In genomic region chr16:41900783-41901182, GRCm38 (mm10) we compare ENCODE assay signal across 25 mouse cellular contexts.
DNase-seq lines count a peak whose midpoint lies in the region; ATAC-seq and TF ChIP-seq lines count a peak whose summit lies in the region.
"Had no signal": no experiment of that assay in that cellular context is flagged by ENCODE, and none has a peak within 500 bp of the region (broad histone marks: within the 10 kb centered on the region; RNA-seq: fewer than 3 reads in every experiment).

No protein-coding gene starts in this region.

- no peak overlapping the region for H3K4me2 ChIP-seq in forebrain, embryonic 13.5 days
- no peak overlapping the region for H3K4me2 ChIP-seq in forebrain, embryonic 12.5 days
- no peak overlapping the region for H3K4me2 ChIP-seq in forebrain, postnatal 0 days (ENCODE audit: low read depth)
- no peak overlapping the region for H3K4me2 ChIP-seq in midbrain, embryonic 13.5 days (replicated peaks)
- no peak overlapping the region for H3K4me2 ChIP-seq in midbrain, embryonic 11.5 days
- H3K4me2 ChIP-seq: heart, embryonic 15.5 days; midbrain, embryonic 15.5 days had no signal

- intact Hi-C loops in left cerebral cortex, postnatal 14 days (cut with DNase I), result no loop called here

- peak; percentile 66 for DNase-seq in forebrain, postnatal 0 days
- DNase-seq in left cerebral cortex, postnatal 14 days (ENCODE audit: low spot score in 2 of 2), result peak; percentile 33 to 62
- DNase-seq in right cerebral cortex, postnatal 36 days (ENCODE audit: low spot score in 2 of 2), result peak; percentile 30 to 67
- DNase-seq in embryo, embryonic 11 days, result no peak
- DNase-seq in midbrain, embryonic 11.5 days (ENCODE audit: low spot score, missing footprints), result no peak
- DNase-seq: adrenal gland, adult 8-10 months; cerebellum, adult 11 months; cerebellum, postnatal 14 days; gastrocnemius, postnatal 14 days; heart, postnatal 4 days; kidney, adult 2 months; kidney, postnatal 14 days; liver, postnatal 0 days; lung, postnatal 10 days; thymus, postnatal 36 days had no signal

- H3K27ac ChIP-seq in forebrain, embryonic 13.5 days, result no peak overlapping the region
- no peak overlapping the region for H3K27ac ChIP-seq in forebrain, embryonic 12.5 days
- no peak overlapping the region for H3K27ac ChIP-seq in forebrain, postnatal 0 days (ENCODE audit: low read depth, low read length)
- no peak overlapping the region for H3K27ac ChIP-seq in midbrain, embryonic 13.5 days
- no peak overlapping the region for H3K27ac ChIP-seq in midbrain, embryonic 11.5 days (ENCODE audit: low read depth, low read length)
- H3K27ac ChIP-seq: heart, embryonic 15.5 days; hindbrain, postnatal 0 days; limb, embryonic 10.5 days; midbrain, embryonic 15.5 days had no signal

- TF ChIP-seq CTCF in forebrain, postnatal 0 days (IDR thresholded peaks at IDR 0.05; ENCODE audit: low read depth), result no peak

- H3K9me3 ChIP-seq in forebrain, embryonic 13.5 days (replicated peaks), result no peaks in the 10 kb centered on the region
- no peaks in the 10 kb centered on the region for H3K9me3 ChIP-seq in forebrain, embryonic 12.5 days
- no peaks in the 10 kb centered on the region for H3K9me3 ChIP-seq in forebrain, postnatal 0 days (ENCODE audit: low read length)
- no peaks in the 10 kb centered on the region for H3K9me3 ChIP-seq in midbrain, embryonic 13.5 days
- no peaks in the 10 kb centered on the region for H3K9me3 ChIP-seq in midbrain, embryonic 11.5 days (ENCODE audit: control insufficient read depth, low read length)
- H3K9me3 ChIP-seq: heart, embryonic 15.5 days; limb, embryonic 10.5 days; midbrain, embryonic 15.5 days had no signal

- peaks cover 15% of the 10 kb centered on the region for H3K4me1 ChIP-seq in forebrain, embryonic 13.5 days
- H3K4me1 ChIP-seq in forebrain, embryonic 12.5 days, result no peaks in the 10 kb centered on the region
- 0 out of 2 replicates have a peak, but pooled peaks cover 4% of the 10 kb centered on the region for H3K4me1 ChIP-seq in forebrain, postnatal 0 days (ENCODE audit: insufficient read depth)
- H3K4me1 ChIP-seq in midbrain, embryonic 13.5 days (replicated peaks), result 0 out of 2 replicates have a peak, but pooled peaks cover 6% of the 10 kb centered on the region
- no peaks in the 10 kb centered on the region for H3K4me1 ChIP-seq in midbrain, embryonic 11.5 days (ENCODE audit: control insufficient read depth, insufficient read depth, low read length)
- H3K4me1 ChIP-seq: heart, embryonic 15.5 days; limb, embryonic 10.5 days; midbrain, embryonic 15.5 days had no signal

- peak; percentile 51; the same call in 1 of the 2 replicates for ATAC-seq in forebrain, embryonic 13.5 days
- no peak for ATAC-seq in forebrain, embryonic 12.5 days (ENCODE audit: low FRiP score)
- peak; percentile 92 for ATAC-seq in forebrain, postnatal 0 days
- ATAC-seq in midbrain, embryonic 13.5 days, result no peak
- no peak for ATAC-seq in midbrain, embryonic 11.5 days (ENCODE audit: low FRiP score)
- ATAC-seq: CD4-positive, CD25-positive, alpha-beta regulatory T cell, adult 4 months; hindbrain, postnatal 0 days; liver, postnatal 0 days; midbrain, embryonic 15.5 days; Patski had no signal

- H3K9ac ChIP-seq in forebrain, embryonic 13.5 days, result no peak overlapping the region
- H3K9ac ChIP-seq in forebrain, embryonic 12.5 days, result no peak overlapping the region
- H3K9ac ChIP-seq in forebrain, postnatal 0 days, result no peak overlapping the region
- no peak overlapping the region for H3K9ac ChIP-seq in midbrain, embryonic 13.5 days (replicated peaks)
- no peak overlapping the region for H3K9ac ChIP-seq in midbrain, embryonic 11.5 days (ENCODE audit: low read length)
- H3K9ac ChIP-seq: heart, embryonic 15.5 days; liver, postnatal 0 days; midbrain, embryonic 15.5 days had no signal

- no peak overlapping the region for H3K4me3 ChIP-seq in forebrain, embryonic 13.5 days
- H3K4me3 ChIP-seq in forebrain, embryonic 12.5 days (replicated peaks), result no peak overlapping the region
- H3K4me3 ChIP-seq in forebrain, postnatal 0 days (ENCODE audit: low read depth, low read length), result no peak overlapping the region
- no peak overlapping the region for H3K4me3 ChIP-seq in midbrain, embryonic 13.5 days (replicated peaks)
- H3K4me3 ChIP-seq in midbrain, embryonic 11.5 days (ENCODE audit: low read depth, low read length), result no peak overlapping the region
- H3K4me3 ChIP-seq: heart, embryonic 15.5 days; limb, embryonic 10.5 days; midbrain, embryonic 15.5 days; myocyte had no signal

- H3K27me3 ChIP-seq in forebrain, embryonic 13.5 days, result no peaks in the 10 kb centered on the region
- H3K27me3 ChIP-seq in forebrain, embryonic 12.5 days, result no peaks in the 10 kb centered on the region
- H3K27me3 ChIP-seq in forebrain, postnatal 0 days (ENCODE audit: insufficient read depth, low read length), result no peaks in the 10 kb centered on the region
- H3K27me3 ChIP-seq in midbrain, embryonic 13.5 days, result no peaks in the 10 kb centered on the region
- H3K27me3 ChIP-seq in midbrain, embryonic 11.5 days (ENCODE audit: control insufficient read depth, insufficient read depth, low read length), result no peaks in the 10 kb centered on the region
- H3K27me3 ChIP-seq: heart, embryonic 15.5 days; midbrain, embryonic 15.5 days; Patski had no signal

- no peaks in the 10 kb centered on the region for H3K36me3 ChIP-seq in forebrain, embryonic 13.5 days (ENCODE audit: poor library complexity, severe bottlenecking)
- no peaks in the 10 kb centered on the region for H3K36me3 ChIP-seq in forebrain, embryonic 12.5 days (replicated peaks)
- no peaks in the 10 kb centered on the region for H3K36me3 ChIP-seq in forebrain, postnatal 0 days (ENCODE audit: insufficient read depth)
- no peaks in the 10 kb centered on the region for H3K36me3 ChIP-seq in midbrain, embryonic 13.5 days
- H3K36me3 ChIP-seq in midbrain, embryonic 11.5 days (ENCODE audit: control insufficient read depth, insufficient read depth, low read length), result no peaks in the 10 kb centered on the region
- H3K36me3 ChIP-seq: heart, embryonic 15.5 days; limb, embryonic 10.5 days; midbrain, embryonic 15.5 days had no signal

- WGBS in forebrain, embryonic 13.5 days, result 64% methylated on average over 2 of the region's 2 CpGs
- WGBS in forebrain, embryonic 12.5 days, result 57% methylated on average over 2 of the region's 2 CpGs
- 47% methylated on average over 2 of the region's 2 CpGs for WGBS in forebrain, postnatal 0 days
- WGBS in midbrain, embryonic 13.5 days, result 64% methylated on average over 2 of the region's 2 CpGs
- WGBS in midbrain, embryonic 11.5 days, result 73% methylated on average over 2 of the region's 2 CpGs

Comparison
In these comparisons a context has a peak if more than half of its experiments do, and no peak if none do; other contexts are left out.
1. ATAC-seq: peak in forebrain, embryonic 13.5 days (single experiment) and forebrain, postnatal 0 days (single experiment); none in forebrain, embryonic 12.5 days (single experiment), midbrain, embryonic 13.5 days (single experiment) and midbrain, embryonic 11.5 days (single experiment).
2. DNase-seq: peak in forebrain, postnatal 0 days (single experiment), left cerebral cortex, postnatal 14 days (2 of 2) and right cerebral cortex, postnatal 36 days (2 of 2); none in embryo, embryonic 11 days (single experiment) and midbrain, embryonic 11.5 days (single experiment).